Mouse (Mus musculus) T-cell, adult 2 months (primary cell): Measurements from ENCODE around the gene Jph4.

Experiments
- DNase-seq: peaks from one replicate; pipeline ENCODE4 v3.0.0; 2022; ENCODE audit warnings: low spot score

The Jph4 gene

DNA sequence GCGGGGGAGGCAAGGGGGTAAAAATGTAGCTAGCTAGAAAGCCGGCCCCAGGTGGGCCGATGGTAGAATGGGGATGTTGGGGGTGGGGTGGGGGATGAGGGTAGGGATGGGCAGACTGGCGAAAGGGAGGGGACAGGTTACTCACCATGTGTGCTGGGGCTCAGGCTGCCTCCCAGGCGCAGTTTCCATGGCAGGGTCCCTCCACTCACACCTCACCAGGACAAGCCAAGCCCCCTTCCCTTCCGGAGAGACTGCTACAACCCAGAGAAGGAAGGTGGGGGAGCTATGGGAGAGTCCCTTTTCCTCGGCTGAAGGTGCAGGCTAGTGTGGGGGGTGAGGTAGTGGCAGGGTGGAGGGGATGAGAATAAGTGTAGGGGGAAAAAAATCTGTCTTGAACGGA lies 889 bp downstream of the Jph4 start:
- DNase-seq, result no peak

DNA sequence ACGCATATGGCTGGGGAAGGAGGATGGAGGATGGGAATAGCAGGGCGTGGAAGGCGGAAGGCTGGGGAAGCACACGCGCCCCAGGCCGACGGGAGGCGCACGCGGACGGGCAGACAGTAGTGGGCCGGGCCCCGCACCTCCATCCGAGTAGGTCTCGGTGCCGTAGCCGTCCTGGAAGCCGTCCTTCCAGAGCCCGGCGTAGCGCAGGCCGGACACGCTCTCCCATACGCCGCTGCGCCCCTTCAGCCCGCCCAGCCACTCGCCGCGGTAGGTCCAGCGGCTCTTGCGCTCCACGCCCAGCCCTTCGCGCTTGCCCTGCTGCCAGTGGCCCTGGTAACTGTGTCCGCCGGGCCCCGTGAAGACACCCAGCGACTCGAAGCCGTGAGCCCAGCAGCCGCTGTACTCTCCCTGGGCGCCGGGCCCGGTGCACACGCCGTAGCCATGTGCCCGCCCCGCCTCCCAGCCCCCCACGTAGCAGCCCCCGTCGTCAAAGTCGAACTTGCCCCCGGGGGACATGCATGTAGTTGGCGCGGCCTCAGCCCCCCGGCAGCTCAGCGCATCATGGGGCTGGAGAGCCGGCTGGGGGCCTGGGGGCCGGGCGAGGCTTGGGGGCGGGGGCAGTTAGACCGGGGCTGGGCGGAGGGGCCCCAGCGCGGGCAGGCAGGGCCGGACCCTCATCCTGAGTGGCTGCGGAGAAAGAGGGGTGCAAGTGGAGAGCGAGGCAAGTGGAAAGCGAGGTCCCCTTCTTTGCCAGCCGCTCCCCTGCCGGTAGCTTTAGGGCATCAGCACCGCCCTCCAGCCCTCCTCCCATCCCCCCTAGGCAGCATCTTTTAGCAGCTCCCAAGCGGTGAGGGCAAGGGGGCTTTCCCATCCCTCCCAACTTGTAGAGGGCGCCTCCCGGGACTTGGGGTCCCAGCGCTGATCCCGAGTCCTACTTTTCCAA lies 1.7 kb downstream of the Jph4 start:
- no peak for DNase-seq

DNA sequence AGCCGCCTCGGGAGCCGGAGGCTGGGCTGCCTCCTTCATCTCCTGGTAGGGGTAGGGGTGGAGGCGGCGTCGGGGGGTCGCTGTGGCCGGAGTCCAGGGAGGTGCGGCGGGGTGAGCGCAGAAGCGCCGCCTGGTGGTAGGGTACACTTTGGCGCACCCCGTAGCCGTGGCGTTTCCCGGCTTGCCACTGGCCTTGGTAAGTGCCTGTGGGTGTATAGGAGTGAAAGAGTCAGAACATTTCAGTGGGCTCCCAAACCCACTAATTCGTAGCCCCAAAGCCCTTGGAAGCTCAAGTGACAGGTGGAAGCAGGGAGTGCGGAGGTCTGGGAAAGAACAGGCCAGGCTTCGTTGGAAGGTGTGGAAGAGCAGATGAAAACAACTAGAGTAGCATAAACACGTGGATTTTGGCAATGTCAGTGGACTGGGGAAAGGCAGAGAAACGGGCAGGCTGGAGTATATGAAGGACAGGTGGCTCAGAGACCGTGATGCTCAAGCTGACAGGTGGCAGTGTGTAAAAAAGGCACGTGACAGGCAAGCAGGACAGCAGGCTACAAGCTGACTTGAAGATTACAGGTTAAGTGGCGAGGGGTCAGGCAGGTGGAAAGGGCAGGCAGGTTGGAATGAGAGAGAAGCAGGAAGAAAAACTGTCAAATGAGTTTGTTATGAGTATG lies 2.6 kb downstream of the Jph4 start:
- peak; percentile 34 for DNase-seq

- DNase-seq, result no peak
Measured at GRCm38 (mm10) chr14:55113351-55113974, 3.3 kb downstream of the Jph4 start.

DNA sequence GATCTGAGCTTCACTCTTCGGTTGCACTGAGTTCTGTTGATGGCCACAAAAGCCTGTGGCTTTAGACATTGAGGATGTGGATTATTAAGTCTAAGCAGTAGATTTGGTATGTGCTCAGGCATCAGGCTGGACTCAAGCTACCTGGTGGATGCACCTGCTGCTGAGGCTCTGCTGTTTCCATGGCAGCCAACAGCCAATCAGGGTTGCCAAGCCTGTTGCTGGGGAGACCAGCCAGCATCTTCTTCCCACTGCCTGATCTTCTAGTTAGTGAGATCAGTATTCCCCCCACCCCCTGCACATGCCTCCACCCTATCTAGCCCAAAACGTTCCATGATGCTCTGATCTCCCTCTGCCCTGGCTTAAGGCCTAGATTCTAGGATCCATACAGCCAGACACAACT lies 5.0 kb downstream of the Jph4 start:
- DNase-seq, result no peak

DNA sequence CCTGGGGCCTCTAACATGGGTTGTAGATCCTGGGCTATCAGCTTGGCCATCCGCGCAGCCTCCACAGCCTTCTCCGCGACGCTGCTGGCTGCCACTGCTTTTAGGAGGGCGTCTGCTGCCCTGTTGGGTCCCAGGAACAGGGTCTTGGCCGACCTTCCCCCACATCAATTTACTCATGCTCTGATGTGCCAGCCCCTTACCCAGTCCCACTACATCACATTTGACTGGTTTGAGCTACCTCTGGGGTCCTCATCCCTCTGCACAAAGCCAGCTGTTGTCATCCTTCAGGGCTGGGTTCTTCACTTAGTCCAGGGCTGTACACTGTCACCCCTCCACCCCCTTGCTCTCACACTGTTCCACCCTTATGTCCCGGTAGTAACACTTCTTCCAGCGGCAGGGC lies 6.7 kb downstream of the Jph4 start:
- no peak for DNase-seq

DNA sequence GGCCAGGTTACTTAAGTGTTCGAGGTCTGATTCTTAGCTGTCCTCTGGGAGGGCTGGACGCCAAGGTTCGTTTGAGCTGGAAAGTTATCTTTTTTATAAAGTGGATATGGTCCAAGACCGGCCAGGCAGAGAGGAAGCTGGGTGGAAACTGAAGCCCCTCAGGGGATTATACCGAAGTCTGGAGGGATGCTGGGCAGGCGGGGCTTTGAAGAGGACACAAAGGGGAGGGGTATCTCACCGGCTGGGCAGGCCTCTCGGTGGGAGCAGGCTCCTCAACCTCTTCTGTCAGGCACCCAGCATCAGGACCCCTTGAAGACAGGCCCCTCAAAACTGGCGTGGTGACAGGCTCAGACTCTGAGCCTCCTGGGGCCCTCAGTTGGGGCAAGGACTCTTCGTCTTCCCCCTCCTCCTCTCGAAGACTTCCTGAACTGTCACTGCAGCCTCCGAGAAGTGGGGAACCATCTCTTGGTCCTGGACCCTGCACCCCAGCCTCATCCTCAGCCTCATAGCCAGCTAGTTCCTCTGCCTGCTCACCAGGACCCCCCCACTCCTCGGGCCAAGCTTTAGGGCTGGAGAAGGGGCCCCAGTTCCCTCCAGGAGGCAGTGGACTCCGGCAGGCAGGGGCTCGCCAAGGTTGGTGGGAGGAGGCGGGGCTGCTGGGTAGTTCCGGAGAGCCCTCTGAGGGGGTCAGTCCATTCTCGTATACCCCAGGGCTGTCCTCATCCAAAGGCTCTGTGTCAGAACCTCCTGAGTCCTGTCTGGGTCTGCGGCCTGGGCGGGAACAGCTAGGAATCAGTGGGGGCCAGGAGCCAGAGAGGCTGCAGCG lies 7.5 kb downstream of the Jph4 start:
- no peak for DNase-seq

DNA sequence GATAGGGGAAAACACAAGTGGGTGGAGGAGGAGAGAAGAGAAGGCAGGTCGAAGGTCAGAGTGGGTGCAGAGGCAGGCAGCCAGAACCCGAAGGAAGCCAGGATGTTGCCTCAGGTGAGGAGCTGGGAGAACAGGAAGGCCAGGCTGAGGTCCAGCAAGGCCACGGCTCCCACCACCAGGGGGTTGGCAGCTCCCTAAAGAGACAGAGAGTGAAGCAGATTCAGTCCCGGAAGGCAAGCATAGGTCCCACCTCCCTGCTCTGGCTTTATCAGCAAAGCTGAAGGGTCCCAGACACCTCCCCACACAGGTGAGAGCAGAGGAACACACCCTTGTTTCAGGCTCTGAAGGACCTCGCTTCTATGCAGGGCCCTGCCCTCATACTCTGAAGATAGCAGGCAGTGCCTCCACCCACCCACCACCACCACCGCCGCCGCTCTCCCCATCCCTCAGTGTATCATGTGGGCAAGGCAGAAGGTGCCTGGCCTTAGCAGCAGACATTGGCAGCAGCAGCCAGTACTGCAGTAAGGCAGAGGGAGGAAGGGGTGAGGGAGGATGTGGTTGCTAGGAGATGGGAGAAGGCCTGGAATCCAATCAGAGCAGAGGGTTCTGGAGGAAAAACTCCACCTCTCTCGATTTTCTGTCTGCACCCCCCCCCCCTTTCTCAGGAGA lies 8.4 kb downstream of the Jph4 start:
- DNase-seq, result no peak

DNA sequence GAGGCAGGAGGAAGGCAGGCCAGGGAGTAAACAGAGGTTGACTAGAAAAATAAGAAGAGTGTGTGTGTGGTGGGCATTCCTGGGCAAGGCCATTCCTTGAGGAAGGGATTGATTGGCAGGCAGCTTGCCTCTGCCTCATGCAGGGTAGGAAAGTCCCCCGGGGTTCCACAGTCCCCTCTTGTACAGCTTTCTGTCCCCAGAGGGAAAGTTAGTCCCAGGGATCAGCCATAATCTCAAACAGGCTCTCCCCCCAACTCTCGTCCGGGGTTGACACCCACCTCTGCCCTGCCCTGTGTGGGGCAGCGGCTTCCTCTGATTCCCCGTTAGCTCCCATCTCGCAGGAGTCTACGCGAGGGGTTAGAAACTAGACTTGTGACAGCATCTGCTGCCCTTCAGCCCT lies 9.7 kb downstream of the Jph4 start:
- no peak for DNase-seq

- DNase-seq, result peak; percentile 80
Measured at GRCm38 (mm10) chr14:55105836-55106809, 10.6 kb downstream of the Jph4 start, which contains the start of gene Ap1g2. Ap1g2 (minus strand) TSS chr14:55106593.

GRCm38 (mm10) chr14:55105386-55105785 lies 11.3 kb downstream of the Jph4 start:
- no peak for DNase-seq

DNA sequence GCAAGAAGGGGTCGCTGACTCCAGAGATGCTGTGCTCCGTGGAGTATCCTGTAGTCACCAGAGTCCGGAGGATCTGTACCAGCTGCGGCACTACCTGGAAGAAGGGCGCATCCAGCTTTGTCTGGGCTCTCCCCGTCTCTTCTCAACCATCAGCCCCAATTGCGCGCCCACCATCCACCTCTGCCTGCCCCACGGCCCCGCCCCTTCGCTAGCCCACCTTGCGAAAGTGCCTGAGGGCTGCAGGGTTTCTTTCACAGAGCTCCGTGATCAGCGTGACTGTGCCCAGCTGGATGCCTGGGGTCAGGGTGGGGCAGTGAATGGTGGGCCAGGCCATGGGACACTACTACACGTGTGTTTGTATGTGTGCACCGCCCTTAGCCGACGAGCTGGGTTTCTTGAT lies 12.4 kb downstream of the Jph4 start:
- no peak for DNase-seq

- no peak for DNase-seq
Measured at GRCm38 (mm10) chr14:55102253-55102785, 14.4 kb downstream of the Jph4 start.

DNA sequence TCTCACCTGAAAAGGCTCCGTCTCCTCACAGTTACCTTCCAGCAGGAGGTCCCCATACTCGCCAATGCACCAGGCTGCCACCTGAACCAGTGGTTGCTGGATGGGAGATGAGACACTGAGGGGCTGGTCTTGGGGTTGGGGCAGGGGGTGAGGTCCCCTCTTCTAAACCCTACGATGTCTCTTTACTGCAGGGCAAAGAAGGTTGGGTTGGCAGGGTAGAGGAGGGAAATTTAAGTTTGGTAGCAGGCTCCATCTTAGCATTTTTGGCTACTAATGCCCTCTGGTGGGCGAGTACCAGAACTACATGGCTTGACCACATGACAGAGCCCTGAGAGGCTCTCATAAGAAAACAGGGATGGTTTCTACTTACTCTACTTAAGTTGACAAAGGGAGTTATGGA lies 15.1 kb downstream of the Jph4 start:
- DNase-seq, result peak; percentile 56

GRCm38 (mm10) chr14:55098067-55098466 lies 18.7 kb downstream of the Jph4 start:
- peak; percentile 78 for DNase-seq

DNA sequence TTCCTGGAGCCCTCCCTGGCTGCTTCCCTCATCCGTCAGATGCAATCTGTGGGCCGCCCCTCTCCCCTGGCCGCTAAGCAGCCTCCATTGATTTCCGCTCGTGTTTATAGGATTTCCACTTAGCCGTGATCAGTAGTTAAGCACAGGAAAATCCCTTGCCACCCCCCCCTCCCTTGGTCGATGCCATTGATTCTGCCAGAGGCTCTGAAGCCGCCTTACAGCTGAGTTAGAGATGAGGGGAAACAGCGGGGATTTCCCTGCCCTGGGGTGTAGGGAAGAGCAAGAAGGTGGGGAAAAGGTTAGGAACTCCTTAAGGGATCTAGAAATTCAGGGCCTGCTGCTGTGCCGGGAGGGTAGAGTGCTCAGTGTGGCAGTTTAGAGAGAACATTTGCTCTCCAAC lies 19.1 kb downstream of the Jph4 start:
- no peak for DNase-seq

- DNase-seq, result no peak
Measured at GRCm38 (mm10) chr14:55096573-55097087, 20.1 kb downstream of the Jph4 start.

- DNase-seq, result no peak
Measured at GRCm38 (mm10) chr14:55095671-55096070, 21.1 kb downstream of the Jph4 start.

DNA sequence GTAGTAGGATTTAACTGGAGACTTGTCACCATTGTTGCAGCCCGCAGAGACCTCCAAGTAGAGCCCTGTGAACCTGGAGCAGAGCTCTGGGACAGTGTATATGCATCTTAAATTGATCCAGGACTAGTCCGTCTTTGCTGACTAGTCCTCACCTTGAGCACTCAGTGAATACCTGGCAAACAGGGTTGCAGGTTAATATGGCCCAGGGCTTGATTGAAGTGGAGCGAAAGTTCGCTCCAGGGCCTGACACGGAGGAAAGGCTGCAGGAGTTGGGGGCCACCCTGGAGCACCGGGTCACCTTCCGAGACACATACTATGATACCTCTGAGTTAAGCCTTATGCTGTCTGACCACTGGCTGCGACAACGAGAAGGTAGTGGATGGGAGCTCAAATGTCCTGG lies 21.5 kb downstream of the Jph4 start:
- no peak for DNase-seq
